Mouse (Mus musculus) forebrain, embryonic 10.5 days (tissue): ENCODE measurements around the gene Dcaf12l2. TPM values are rescaled to one million over a fixed set of nuclear protein-coding genes. Genes with fewer than 3 reads are reported as not detected.

Experiments
- DNase-seq: peaks from one replicate; pipeline ENCODE4 v3.0.0-alpha.2; 2017; ENCODE audit warnings: low spot score; ENCODE audit errors: extremely low spot score
- H3K27ac ChIP-seq: fragments of 300-500 bp; sonication (generic); 2 replicates; pipeline ENCODE4 v1.5.1; 2016; ENCODE audit warnings: mild to moderate bottlenecking
- H3K27me3 ChIP-seq: fragments of 300-500 bp; sonication (generic); 2 replicates; pipeline ENCODE4 v1.6.1; 2016; ENCODE audit warnings: mild to moderate bottlenecking; ENCODE audit not compliant: poor library complexity, severe bottlenecking
- H3K36me3 ChIP-seq: fragments of 300-500 bp; sonication (generic); replicated peaks from 2 replicates; pipeline ENCODE4 v1.6.1; 2016; ENCODE audit warnings: mild to moderate bottlenecking, moderate library complexity
- H3K4me1 ChIP-seq: fragments of 300-500 bp; sonication (generic); 2 replicates; pipeline ENCODE4 v1.6.1; 2016
- H3K4me3 ChIP-seq: fragments of 300-500 bp; sonication (generic); 2 replicates; pipeline ENCODE4 v1.5.1; 2016; ENCODE audit warnings: mild to moderate bottlenecking, moderate library complexity
- H3K9me3 ChIP-seq: fragments of 300-500 bp; sonication (generic); 2 replicates; pipeline ENCODE4 v1.6.1; 2016; ENCODE audit warnings: mild to moderate bottlenecking, moderate library complexity
- WGBS: fragments of 180-500 bp; shearing (Covaris S2); methylation state at CpG from one replicate; pipeline ENCODE4 v1.1.7; 2016; 5-methylcytosine and 5-hydroxymethylcytosine counted together
- polyA plus RNA-seq: library from polyadenylated mRNA; unstranded; fragments of >200 nt; fragmentation: Nextera tagmentation; extraction: Ambion mirVana; gene quantifications from 2 replicates; pipeline ENCODE4 v1.2.1, GENCODE M21; 2016

Dcaf12l2 gene
- polyA plus RNA-seq, result 1.1 and 1.5 TPM in 2 replicates

DNA sequence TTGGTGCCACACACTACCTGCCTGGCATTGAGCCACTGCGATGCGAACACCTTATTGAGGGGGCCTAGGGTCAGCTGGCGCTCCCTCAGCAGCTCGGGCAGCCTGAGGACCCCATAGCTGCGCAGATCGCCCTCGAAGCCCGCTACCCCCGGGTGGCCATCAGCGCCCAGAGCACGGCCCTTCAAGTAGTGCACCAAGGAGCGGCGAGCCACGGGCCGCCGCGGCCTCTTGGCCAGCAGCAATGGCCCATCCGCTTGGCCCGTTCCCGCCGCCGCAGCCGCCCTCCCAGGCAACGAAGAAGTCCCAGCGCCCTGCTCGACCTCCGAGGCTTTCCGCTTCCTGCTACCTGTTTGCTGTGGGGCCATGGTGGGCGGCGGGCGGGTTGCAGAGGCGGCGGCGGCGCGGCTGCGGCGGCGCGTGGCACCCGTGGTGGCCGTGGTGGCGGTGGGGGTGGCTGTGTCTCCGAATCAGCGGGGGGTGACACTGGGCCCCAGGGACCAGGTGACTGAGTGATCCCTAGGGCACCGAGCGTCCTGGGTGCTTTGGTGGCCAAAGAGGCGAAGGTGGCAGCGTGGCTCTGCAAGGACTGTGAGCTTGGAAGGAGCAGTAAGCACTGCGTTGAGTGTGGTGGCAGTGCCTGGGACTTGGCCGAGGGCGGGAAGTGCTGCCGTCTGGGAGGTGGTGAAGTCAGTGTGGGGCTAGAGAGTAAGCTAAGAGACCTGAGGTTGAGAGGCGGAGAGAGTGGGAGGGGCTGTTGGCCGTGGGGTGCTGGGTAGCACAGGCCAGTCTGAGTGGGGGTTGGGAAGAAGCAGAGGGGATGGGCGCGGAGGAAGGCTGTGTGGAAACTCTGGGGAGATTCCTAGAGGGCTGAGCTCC, at the start of gene Dcaf12l2:
Gene Dcaf12l2 (minus strand): TSS at position 697 of the 876 bp plus-strand sequence.
- 19% methylated on average over 57 of the region's 57 CpGs for WGBS
- Histone ChIP-seq H3K4me1 (no peaks in the 10 kb centered on the region), H3K36me3 (no peaks in the 10 kb centered on the region), H3K4me3 (peak within 1 kb of the TSS; percentile 57), H3K27me3 (peaks cover 7% of the 10 kb centered on the region; the same call in 1 of the 2 replicates), H3K9me3 (peaks cover 9% of the 10 kb centered on the region; the same call in 1 of the 2 replicates), H3K27ac (peak within 1 kb of the TSS; percentile 82)
- peak; percentile 24 for DNase-seq

DNA sequence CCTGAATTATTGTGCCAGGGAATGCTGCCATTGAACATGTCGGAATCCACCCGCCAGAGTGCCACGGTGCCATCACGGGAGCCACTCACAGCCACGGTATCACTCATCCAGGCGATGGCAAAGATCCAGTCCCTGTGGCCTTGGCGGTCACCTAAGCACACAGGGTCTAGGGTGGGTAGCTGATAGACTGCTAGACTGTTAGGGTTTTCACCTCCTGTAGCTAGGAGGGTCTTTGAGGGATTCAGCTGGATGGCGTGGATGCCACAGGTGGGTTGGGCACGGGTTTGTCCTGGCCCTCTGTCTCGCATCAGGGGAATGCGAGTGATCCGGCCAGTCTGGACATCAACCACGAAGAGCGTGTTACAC, 879 bp downstream of the Dcaf12l2 start:
- Histone ChIP-seq H3K27me3 (peaks cover 7% of the 10 kb centered on the region; the same call in 1 of the 2 replicates), H3K36me3 (no peaks in the 10 kb centered on the region), H3K9me3 (peaks cover 9% of the 10 kb centered on the region; the same call in 1 of the 2 replicates), H3K27ac (0 out of 2 replicates have a peak overlapping the region, but pooled peaks have one; percentile 82), H3K4me3 (peak overlapping the region; percentile 57), H3K4me1 (no peaks in the 10 kb centered on the region)
- DNase-seq, result no peak
- 77% methylated on average over 14 of the region's 14 CpGs for WGBS
